Mouse (Mus musculus) brain, embryonic 14.5 days (tissue): ENCODE data around the gene Creb5.

Source experiments
- CTCF ChIP-seq: fragments of 200-500 bp; IDR thresholded peaks from 2 replicates; pipeline ENCODE4 v1.5.1; 2012; ENCODE audit warnings: inconsistent platforms, mild to moderate bottlenecking, moderate library complexity, borderline replicate concordance; ENCODE audit not compliant: insufficient read depth, insufficient read length; ENCODE audit errors: extremely low read depth
- POLR2A ChIP-seq: fragments of 200-500 bp; IDR thresholded peaks from 2 replicates; pipeline ENCODE4 v1.6.1; 2012; ENCODE audit warnings: mild to moderate bottlenecking, inconsistent platforms, borderline replicate concordance; ENCODE audit not compliant: poor library complexity, insufficient read depth, insufficient read length, severe bottlenecking; ENCODE audit errors: extremely low read depth

- no peak for TF ChIP-seq POLR2A
- no peak for TF ChIP-seq CTCF
These were observed 409.9 kb downstream of the Creb5 start for GRCm38 (mm10) chr6:53696921-53697320.
